Mouse (Mus musculus) bone marrow macrophage, adult 2 months (primary cell): ENCODE results near the gene 1810055G02Rik. TPM values are rescaled to one million over a fixed set of nuclear protein-coding genes. Genes with fewer than 3 reads are reported as not detected.
A peak's percentile ranks its signal among the peaks of the same experiment; 100 is the strongest.

ENCODE experiments used
- H3K27ac ChIP-seq: 2 replicates; pipeline ENCODE4 v1.5.1; 2012; ENCODE audit warnings: low read depth, low read length; ENCODE audit not compliant: insufficient read depth
- H3K4me1 ChIP-seq: 2 replicates; pipeline ENCODE4 v1.6.1; 2012; ENCODE audit warnings: low read length; ENCODE audit not compliant: control insufficient read depth, insufficient read depth
- H3K4me3 ChIP-seq: 2 replicates; pipeline ENCODE4 v1.5.1; 2012; ENCODE audit warnings: mild to moderate bottlenecking, low read length, moderate library complexity; ENCODE audit not compliant: insufficient read depth
- CTCF ChIP-seq: IDR thresholded peaks from 2 replicates; pipeline ENCODE4 v1.5.1; 2012; ENCODE audit warnings: low read depth, mild to moderate bottlenecking, low read length, moderate library complexity
- POLR2A ChIP-seq: IDR thresholded peaks from 2 replicates; pipeline ENCODE4 v1.6.1; 2012; ENCODE audit warnings: mild to moderate bottlenecking, low read depth, low read length, borderline replicate concordance
- polyA plus RNA-seq: library from polyadenylated mRNA; stranded (reverse); fragments of >200 nt; gene quantifications from 2 replicates; pipeline ENCODE4 v1.2.4, GENCODE M21; 2012; ENCODE audit not compliant: missing spikeins, insufficient read depth, insufficient read length

The 1810055G02Rik gene
- polyA plus RNA-seq, result 5.6 and 7.2 TPM in 2 replicates

DNA sequence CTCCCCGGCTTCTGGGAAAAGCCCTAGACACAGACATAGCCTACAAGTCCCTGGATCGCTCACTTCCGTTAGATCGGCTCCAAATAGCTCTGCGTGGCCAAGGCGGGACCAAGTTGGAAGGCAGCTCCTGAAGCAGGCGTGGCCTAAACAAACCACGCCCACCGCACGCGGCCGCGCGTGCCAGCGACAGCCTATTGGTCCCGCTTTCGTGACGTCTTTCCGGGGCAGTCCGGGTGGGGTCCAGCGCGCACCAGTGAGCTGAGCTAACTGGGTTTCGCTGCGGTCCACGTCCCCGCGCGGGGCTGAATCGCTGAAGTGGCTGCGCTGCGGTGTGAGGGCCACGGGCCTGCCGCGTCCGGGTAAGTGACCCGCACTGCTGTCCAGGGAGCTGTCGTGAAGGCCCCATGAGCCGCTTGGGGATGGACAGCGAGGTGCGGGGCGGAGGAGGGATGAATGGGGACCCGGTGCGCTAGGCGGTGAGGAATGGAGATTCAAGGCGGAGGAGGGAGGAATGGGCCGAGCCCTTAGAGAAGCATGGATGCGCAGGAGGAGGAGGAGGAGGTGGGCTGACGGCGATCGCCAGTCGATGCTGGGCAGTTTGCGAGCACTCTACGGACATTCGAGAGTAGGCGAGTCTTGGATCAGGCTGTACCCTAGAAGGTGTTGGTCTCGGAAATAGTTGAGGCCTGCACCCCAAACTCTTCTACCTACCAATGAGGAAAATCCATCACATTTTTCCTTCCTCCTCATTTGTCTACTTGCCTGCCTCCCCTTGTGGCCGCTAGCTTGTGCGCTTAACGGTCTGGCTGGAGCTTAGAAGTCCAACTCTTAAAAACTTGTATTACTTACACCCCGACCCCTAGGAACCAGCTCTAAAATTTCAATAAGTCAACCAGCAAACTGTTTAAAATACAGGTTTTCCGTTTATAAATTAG, at the start of gene 1810055G02Rik:
TSS of gene 1810055G02Rik (plus strand) at position 216 of the 935 bp plus-strand sequence.
- peak within 1 kb of the TSS; percentile 81 for H3K4me3 ChIP-seq
- H3K27ac ChIP-seq, result peak within 1 kb of the TSS; percentile 45
- TF ChIP-seq CTCF, result no peak
- no peak for TF ChIP-seq POLR2A
- peaks cover 9% of the 10 kb centered on the region for H3K4me1 ChIP-seq

DNA sequence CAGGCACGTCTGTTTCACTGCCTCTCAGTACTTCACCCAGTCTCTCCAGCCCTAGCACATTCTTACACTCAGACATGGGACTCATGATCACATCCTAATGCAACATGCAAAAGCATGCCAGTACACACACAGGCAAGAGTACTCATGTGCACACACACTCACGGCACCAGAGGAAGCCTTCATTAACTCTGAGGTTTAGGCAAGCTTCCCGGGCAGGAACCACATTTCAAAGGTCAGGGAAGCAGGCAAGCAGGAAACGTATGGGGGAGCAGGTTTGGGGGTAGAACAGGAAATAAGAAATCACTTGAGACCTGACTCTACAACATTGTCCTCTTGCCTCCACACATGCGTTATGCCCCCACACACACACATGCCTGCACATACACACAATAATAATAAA, 42.6 kb upstream of the 1810055G02Rik start:
- no peak overlapping the region for H3K4me3 ChIP-seq
- no peak for TF ChIP-seq POLR2A
- TF ChIP-seq CTCF, result no peak
- H3K4me1 ChIP-seq, result peaks cover 40% of the 10 kb centered on the region
- no peak overlapping the region for H3K27ac ChIP-seq

DNA sequence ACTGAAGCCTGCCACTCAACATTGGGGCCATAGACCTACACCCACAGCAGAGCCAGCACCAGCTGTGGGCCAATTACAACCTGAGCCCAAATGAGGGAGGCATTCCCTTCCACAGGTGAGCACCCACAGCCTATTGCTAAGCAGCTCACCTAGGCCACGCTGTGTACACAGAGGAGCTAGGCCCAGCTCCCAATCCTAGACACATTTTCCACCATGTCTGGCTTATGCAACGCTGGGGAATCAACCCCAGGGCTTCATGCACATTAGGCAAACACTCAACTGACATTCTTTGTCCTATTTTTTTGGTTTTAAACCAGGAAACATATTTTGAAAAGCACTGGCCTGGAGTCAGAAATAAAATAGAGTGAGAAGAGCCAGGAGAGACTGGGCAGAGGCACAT, 41.5 kb upstream of the 1810055G02Rik start:
- TF ChIP-seq CTCF (no peak), POLR2A (no peak)
- peaks cover 41% of the 10 kb centered on the region for H3K4me1 ChIP-seq
- no peak overlapping the region for H3K27ac ChIP-seq
- H3K4me3 ChIP-seq, result no peak overlapping the region

DNA sequence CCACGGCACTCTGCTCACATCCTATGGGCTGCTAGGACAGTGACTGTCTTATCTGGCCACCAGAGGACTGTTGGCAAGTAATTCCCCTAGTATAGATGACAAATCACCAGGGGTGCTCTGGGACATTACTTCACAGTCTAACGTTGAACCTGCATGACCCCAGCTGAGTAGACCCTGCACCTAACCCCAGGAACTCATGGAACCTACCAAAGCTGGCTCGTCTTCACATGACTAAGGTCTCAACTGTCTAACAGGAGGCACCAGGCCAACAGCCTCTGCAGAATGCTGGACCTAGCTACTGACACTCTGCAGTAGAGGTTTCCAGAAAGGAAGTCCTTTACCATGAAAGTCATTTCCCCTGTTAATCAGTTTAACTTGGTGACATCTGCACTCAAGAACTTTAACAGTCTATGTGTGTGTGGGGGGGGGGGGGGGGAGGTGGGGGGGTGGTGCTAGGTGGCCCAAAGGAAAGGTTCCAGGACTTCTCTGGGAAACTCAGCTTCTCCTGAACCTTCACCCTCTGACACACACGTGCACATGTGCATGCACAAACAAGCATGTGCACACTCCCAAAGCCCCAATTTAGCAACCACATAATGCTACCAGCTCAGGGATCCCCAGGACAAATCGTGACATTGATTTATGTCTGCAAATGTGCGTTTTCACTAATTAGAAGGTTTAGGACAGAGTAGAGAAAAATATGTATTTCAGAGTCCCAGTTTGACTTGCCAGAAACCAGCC, 40.8 kb upstream of the 1810055G02Rik start:
- Histone ChIP-seq H3K4me3 (no peak overlapping the region), H3K4me1 (peaks cover 41% of the 10 kb centered on the region), H3K27ac (no peak overlapping the region)
- TF ChIP-seq CTCF, result no peak
- TF ChIP-seq POLR2A, result no peak

- Histone ChIP-seq H3K4me1 (peaks cover 44% of the 10 kb centered on the region), H3K4me3 (no peak overlapping the region), H3K27ac (no peak overlapping the region)
- TF ChIP-seq POLR2A, result no peak
- TF ChIP-seq CTCF, result no peak
These were observed 40.1 kb upstream of the 1810055G02Rik start for GRCm38 (mm10) chr19:3667979-3668378.

GRCm38 (mm10) chr19:3668551-3668950, 39.5 kb upstream of the 1810055G02Rik start:
- H3K4me3 ChIP-seq, result no peak overlapping the region
- peaks cover 49% of the 10 kb centered on the region for H3K4me1 ChIP-seq
- H3K27ac ChIP-seq, result no peak overlapping the region
- TF ChIP-seq CTCF (no peak), POLR2A (no peak)

- peaks cover 53% of the 10 kb centered on the region for H3K4me1 ChIP-seq
- no peak overlapping the region for H3K27ac ChIP-seq
- TF ChIP-seq POLR2A (no peak), CTCF (no peak)
- no peak overlapping the region for H3K4me3 ChIP-seq
These were observed 39.0 kb upstream of the 1810055G02Rik start for GRCm38 (mm10) chr19:3669100-3669499.

- H3K27ac ChIP-seq, result no peak overlapping the region
- no peak overlapping the region for H3K4me3 ChIP-seq
- TF ChIP-seq POLR2A (no peak), CTCF (peak; percentile 31; the same call in 1 of the 2 replicates)
- peaks cover 38% of the 10 kb centered on the region for H3K4me1 ChIP-seq
These were observed 34.9 kb upstream of the 1810055G02Rik start for GRCm38 (mm10) chr19:3673149-3673548.

- Histone ChIP-seq H3K4me1 (peaks cover 33% of the 10 kb centered on the region), H3K4me3 (no peak overlapping the region), H3K27ac (peak overlapping the region; percentile 63)
- TF ChIP-seq CTCF, result no peak
- TF ChIP-seq POLR2A, result no peak
These were observed 33.8 kb upstream of the 1810055G02Rik start for GRCm38 (mm10) chr19:3674122-3674855.
